Mouse (Mus musculus): ENCODE measurements around the gene Clgn. TPM values are rescaled to one million over a fixed set of nuclear protein-coding genes. Genes with fewer than 3 reads are reported as not detected.

The Clgn gene
- polyA plus RNA-seq, 1 experiment: 8.8 TPM

GRCm38 (mm10) chr8:83390006-83390701, 487 bp downstream of the Clgn start:
- TF ChIP-seq POLR2A (IDR thresholded peaks at IDR 0.05; ENCODE audit: extremely low read depth, insufficient read depth, low read length): no peak
- no peak for TF ChIP-seq CTCF (IDR thresholded peaks at IDR 0.05; ENCODE audit: extremely low read depth, insufficient read depth, low read length)
- H3K4me1 ChIP-seq (ENCODE audit: control insufficient read depth, insufficient read depth, low read length): no peaks in the 10 kb centered on the region
- peak overlapping the region; percentile 81 for H3K4me3 ChIP-seq (ENCODE audit: insufficient read depth, low read length)
- no peak overlapping the region for H3K27ac ChIP-seq (ENCODE audit: insufficient read depth, low read length)

- Histone ChIP-seq H3K4me1 (ENCODE audit: control insufficient read depth, insufficient read depth, low read length) (no peaks in the 10 kb centered on the region), H3K4me3 (ENCODE audit: insufficient read depth, low read length) (no peak overlapping the region), H3K27ac (ENCODE audit: insufficient read depth, low read length) (no peak overlapping the region)
- TF ChIP-seq CTCF (IDR thresholded peaks at IDR 0.05; ENCODE audit: extremely low read depth, insufficient read depth, low read length) (no peak), POLR2A (IDR thresholded peaks at IDR 0.05; ENCODE audit: extremely low read depth, insufficient read depth, low read length) (no peak)
Observed at GRCm38 (mm10) chr8:83392521-83392920, 2.9 kb downstream of the Clgn start.

GRCm38 (mm10) chr8:83394325-83394724, 4.7 kb downstream of the Clgn start:
- no peak overlapping the region for H3K4me3 ChIP-seq (ENCODE audit: insufficient read depth, low read length)
- no peak for TF ChIP-seq POLR2A (IDR thresholded peaks at IDR 0.05; ENCODE audit: extremely low read depth, insufficient read depth, low read length)
- no peak for TF ChIP-seq CTCF (IDR thresholded peaks at IDR 0.05; ENCODE audit: extremely low read depth, insufficient read depth, low read length)
- H3K27ac ChIP-seq (ENCODE audit: insufficient read depth, low read length): no peak overlapping the region
- no peaks in the 10 kb centered on the region for H3K4me1 ChIP-seq (ENCODE audit: control insufficient read depth, insufficient read depth, low read length)

GRCm38 (mm10) chr8:83396680-83397079, 7.0 kb downstream of the Clgn start:
- no peak overlapping the region for H3K4me3 ChIP-seq (ENCODE audit: insufficient read depth, low read length)
- H3K4me1 ChIP-seq (ENCODE audit: control insufficient read depth, insufficient read depth, low read length): no peaks in the 10 kb centered on the region
- H3K27ac ChIP-seq (ENCODE audit: insufficient read depth, low read length): no peak overlapping the region
- no peak for TF ChIP-seq CTCF (IDR thresholded peaks at IDR 0.05; ENCODE audit: extremely low read depth, insufficient read depth, low read length)
- TF ChIP-seq POLR2A (IDR thresholded peaks at IDR 0.05; ENCODE audit: extremely low read depth, insufficient read depth, low read length): no peak

- Histone ChIP-seq H3K4me1 (ENCODE audit: control insufficient read depth, insufficient read depth, low read length) (no peaks in the 10 kb centered on the region), H3K4me3 (ENCODE audit: insufficient read depth, low read length) (no peak overlapping the region), H3K27ac (ENCODE audit: insufficient read depth, low read length) (no peak overlapping the region)
- TF ChIP-seq CTCF (IDR thresholded peaks at IDR 0.05; ENCODE audit: extremely low read depth, insufficient read depth, low read length) (no peak), POLR2A (IDR thresholded peaks at IDR 0.05; ENCODE audit: extremely low read depth, insufficient read depth, low read length) (no peak)
Observed at GRCm38 (mm10) chr8:83397726-83398125, 8.1 kb downstream of the Clgn start.

- Histone ChIP-seq H3K4me1 (ENCODE audit: control insufficient read depth, insufficient read depth, low read length) (no peaks in the 10 kb centered on the region), H3K27ac (ENCODE audit: insufficient read depth, low read length) (no peak overlapping the region), H3K4me3 (ENCODE audit: insufficient read depth, low read length) (no peak overlapping the region)
- no peak for TF ChIP-seq CTCF (IDR thresholded peaks at IDR 0.05; ENCODE audit: extremely low read depth, insufficient read depth, low read length)
- TF ChIP-seq POLR2A (IDR thresholded peaks at IDR 0.05; ENCODE audit: extremely low read depth, insufficient read depth, low read length): no peak
Observed at GRCm38 (mm10) chr8:83405548-83405947, 15.9 kb downstream of the Clgn start.

GRCm38 (mm10) chr8:83406836-83407235, 17.2 kb downstream of the Clgn start:
- H3K27ac ChIP-seq (ENCODE audit: insufficient read depth, low read length): no peak overlapping the region
- no peaks in the 10 kb centered on the region for H3K4me1 ChIP-seq (ENCODE audit: control insufficient read depth, insufficient read depth, low read length)
- 0 out of 2 replicates have a peak, but pooled peaks have one; percentile 19 for TF ChIP-seq CTCF (IDR thresholded peaks at IDR 0.05; ENCODE audit: extremely low read depth, insufficient read depth, low read length)
- TF ChIP-seq POLR2A (IDR thresholded peaks at IDR 0.05; ENCODE audit: extremely low read depth, insufficient read depth, low read length): no peak
- no peak overlapping the region for H3K4me3 ChIP-seq (ENCODE audit: insufficient read depth, low read length)

- H3K4me1 ChIP-seq (ENCODE audit: control insufficient read depth, insufficient read depth, low read length): no peaks in the 10 kb centered on the region
- TF ChIP-seq CTCF (IDR thresholded peaks at IDR 0.05; ENCODE audit: extremely low read depth, insufficient read depth, low read length): no peak
- no peak for TF ChIP-seq POLR2A (IDR thresholded peaks at IDR 0.05; ENCODE audit: extremely low read depth, insufficient read depth, low read length)
- no peak overlapping the region for H3K27ac ChIP-seq (ENCODE audit: insufficient read depth, low read length)
- no peak overlapping the region for H3K4me3 ChIP-seq (ENCODE audit: insufficient read depth, low read length)
Observed at GRCm38 (mm10) chr8:83408496-83408895, 18.8 kb downstream of the Clgn start.

- Histone ChIP-seq H3K4me1 (ENCODE audit: control insufficient read depth, insufficient read depth, low read length) (no peaks in the 10 kb centered on the region), H3K27ac (ENCODE audit: insufficient read depth, low read length) (no peak overlapping the region), H3K4me3 (ENCODE audit: insufficient read depth, low read length) (no peak overlapping the region)
- TF ChIP-seq POLR2A (IDR thresholded peaks at IDR 0.05; ENCODE audit: extremely low read depth, insufficient read depth, low read length) (no peak), CTCF (IDR thresholded peaks at IDR 0.05; ENCODE audit: extremely low read depth, insufficient read depth, low read length) (no peak)
Observed at GRCm38 (mm10) chr8:83416878-83417277, 27.2 kb downstream of the Clgn start.

GRCm38 (mm10) chr8:83417970-83418369, 28.3 kb downstream of the Clgn start:
- TF ChIP-seq POLR2A (IDR thresholded peaks at IDR 0.05; ENCODE audit: extremely low read depth, insufficient read depth, low read length) (no peak), CTCF (IDR thresholded peaks at IDR 0.05; ENCODE audit: extremely low read depth, insufficient read depth, low read length) (no peak)
- Histone ChIP-seq H3K4me3 (ENCODE audit: insufficient read depth, low read length) (no peak overlapping the region), H3K4me1 (ENCODE audit: control insufficient read depth, insufficient read depth, low read length) (no peaks in the 10 kb centered on the region), H3K27ac (ENCODE audit: insufficient read depth, low read length) (no peak overlapping the region)
